Mouse (Mus musculus): ENCODE measurements at regions not wholly inside any gene's neighbourhood (a gene's known extent, or its start where the extent isn't known, plus 50 kb on each side); places are given as distances from the start of the nearest gene placed in this dataset.

DNA sequence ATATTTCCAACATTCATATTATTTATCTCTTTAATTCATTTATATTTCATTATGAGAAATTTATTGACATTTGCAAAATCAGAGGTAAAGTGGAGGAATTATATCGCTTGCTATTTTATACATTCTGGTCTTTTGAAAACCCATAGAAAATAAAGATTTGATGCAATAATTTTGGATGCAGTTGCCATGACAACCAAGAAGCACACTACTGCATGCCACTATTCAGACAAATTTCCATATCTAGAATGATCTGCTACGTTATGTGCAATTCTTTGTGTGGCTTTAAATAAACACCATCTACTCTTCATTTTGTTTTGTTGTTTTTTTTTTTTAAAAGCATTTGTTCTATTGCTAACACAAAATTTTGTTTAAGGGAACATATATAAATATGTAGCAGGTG lies 474.4 kb downstream of the Pcdh18 start:
- TF ChIP-seq CTCF (IDR thresholded peaks at IDR 0.05; ENCODE audit: low read depth) (no peak), EP300 (optimal IDR thresholded peaks at IDR 0.05) (no peak)
